Mouse (Mus musculus): ENCODE measurements at regions not wholly inside any gene's neighbourhood (a gene's known extent, or its start where the extent isn't known, plus 50 kb on each side); places are given as distances from the start of the nearest gene placed in this dataset.

DNA sequence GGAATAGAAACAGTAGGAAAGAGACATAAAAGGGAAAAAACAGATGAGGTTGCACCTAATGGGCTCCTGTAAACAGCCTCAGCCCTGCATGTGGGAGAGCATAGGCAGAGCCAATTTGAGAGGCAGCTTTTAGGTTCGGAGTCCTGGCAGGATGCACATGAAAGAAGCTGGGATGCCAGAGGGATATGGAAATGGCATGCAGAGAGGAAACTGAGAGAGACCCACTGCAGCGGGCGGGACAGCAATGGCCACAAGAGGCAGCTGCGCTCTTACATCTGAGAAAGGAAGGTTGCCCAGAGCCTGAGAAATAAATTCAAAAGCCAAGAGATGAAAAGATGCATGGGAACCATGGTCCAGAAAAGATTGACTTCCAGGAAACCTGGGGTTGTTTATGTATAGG is 340.5 kb upstream of the Kdm8 start:
- no peak for TF ChIP-seq EP300 (IDR thresholded peaks at IDR 0.05; ENCODE audit: low read depth in 1 of 2, low read length in 2 of 2)
- TF ChIP-seq ETS1 (IDR thresholded peaks at IDR 0.05; ENCODE audit: low read depth, low read length) = no peak
- no peak for TF ChIP-seq USF2 (IDR thresholded peaks at IDR 0.05; ENCODE audit: borderline replicate concordance in 1 of 2, insufficient read depth in 1 of 2, low read depth in 1 of 2, low read length in 2 of 2)
- no peak for TF ChIP-seq KAT2A (conservative IDR thresholded peaks at IDR 0.05; ENCODE audit: low read depth, low read length)
- no peak for TF ChIP-seq BHLHE40 (IDR thresholded peaks at IDR 0.05; ENCODE audit: borderline replicate concordance, low read depth, low read length)
- no peak for TF ChIP-seq CTCF (IDR thresholded peaks at IDR 0.05 in 2 of 3, conservative IDR thresholded peaks at IDR 0.05 in 1 of 3; ENCODE audit: control insufficient read depth in 1 of 3, insufficient read depth in 1 of 3, low read depth in 2 of 3, low read length in 3 of 3, poor library complexity in 1 of 3, severe bottlenecking in 1 of 3)
- TF ChIP-seq ELF1 (IDR thresholded peaks at IDR 0.05; ENCODE audit: low read depth, low read length) = no peak

Measured in MEL (cell line).